Mouse (Mus musculus): ENCODE results near the gene Cog4.

DNA sequence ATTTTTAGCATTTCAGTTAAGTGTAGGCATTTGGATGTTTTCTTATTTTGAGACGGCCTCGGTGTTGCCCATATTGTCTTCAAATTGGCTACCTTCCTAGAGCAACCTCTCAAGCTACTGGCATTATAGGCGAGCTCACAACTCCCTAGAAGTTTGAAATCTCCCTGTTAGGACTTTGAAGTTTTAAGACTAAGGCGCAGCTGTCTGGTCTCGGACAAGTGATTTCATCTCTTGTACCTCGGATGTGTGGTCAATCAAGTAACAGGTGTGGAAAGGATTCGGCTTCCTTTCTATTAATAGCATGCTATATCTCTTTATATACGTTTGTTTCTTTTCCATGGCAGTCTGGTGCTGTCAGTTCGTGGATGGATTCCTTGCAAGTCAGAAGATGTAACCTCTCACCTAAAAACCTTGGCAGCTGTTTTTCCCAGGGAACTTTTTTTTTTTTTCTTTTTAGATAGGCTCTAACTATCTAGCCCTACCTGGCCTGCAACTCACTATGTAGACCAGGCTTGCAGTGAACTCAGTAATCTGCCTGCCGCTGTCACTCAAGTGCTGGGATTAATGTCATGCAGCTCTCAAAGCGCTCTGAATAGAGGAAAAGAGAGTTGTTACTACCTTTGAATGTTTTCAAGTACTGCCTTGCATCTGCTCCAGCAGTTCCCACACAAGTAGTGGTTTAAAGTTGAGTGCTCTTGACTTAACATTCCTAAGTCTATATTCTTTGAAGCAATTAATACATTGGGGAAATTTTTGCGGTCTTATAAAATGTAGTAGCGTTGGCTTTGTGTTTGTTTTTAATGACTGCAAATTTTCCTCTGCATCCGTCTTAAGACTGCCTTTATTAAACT lies 1.5 kb downstream of the Cog4 start:
- TF ChIP-seq POLR2A (IDR thresholded peaks at IDR 0.05; ENCODE audit: borderline replicate concordance, insufficient read depth, low read length) (no peak), CTCF (IDR thresholded peaks at IDR 0.05; ENCODE audit: borderline replicate concordance, insufficient read depth, low read depth, low read length) (no peak)
